Mouse (Mus musculus): ENCODE data around the gene Rdh16f1. TPM values are rescaled to one million over a fixed set of nuclear protein-coding genes. Genes with fewer than 3 reads are reported as not detected.

Gene Rdh16f1
- polyA plus RNA-seq, 1 experiment from 2014 or later: 0.67 TPM

DNA sequence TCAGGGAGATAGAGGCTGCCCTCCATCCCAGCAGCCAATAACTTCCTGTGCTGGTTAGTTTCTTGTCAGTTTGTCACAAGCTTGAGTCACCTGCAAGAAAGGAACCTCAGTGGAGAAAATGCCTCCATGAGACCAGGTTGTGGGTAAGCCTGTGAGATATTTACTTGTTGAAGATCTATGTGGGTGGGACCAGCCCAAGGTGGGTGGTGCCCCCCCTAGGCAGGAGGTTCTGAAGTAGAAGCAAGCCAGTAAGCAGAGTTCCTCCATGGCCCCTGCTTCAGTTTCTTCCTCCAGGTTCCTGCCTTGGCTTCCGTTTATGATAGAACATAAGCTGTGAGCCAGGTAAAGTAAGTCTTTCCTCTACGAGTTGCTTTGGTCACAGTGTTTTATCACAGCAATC lies 23.3 kb upstream of the Rdh16f1 start:
- Histone ChIP-seq H3K36me3 (ENCODE audit: control insufficient read depth, insufficient read depth, low read length) (no peaks in the 10 kb centered on the region), H3K9ac (ENCODE audit: low read length) (no peak overlapping the region), H3K4me2 (replicated peaks; ENCODE audit: low read depth) (no peak overlapping the region), H3K27me3 (ENCODE audit: control insufficient read depth, insufficient read depth, low read length) (no peaks in the 10 kb centered on the region), H3K9me3 (ENCODE audit: control insufficient read depth, low read length) (no peaks in the 10 kb centered on the region), H3K4me3 (ENCODE audit: low read depth, low read length) (no peak overlapping the region), H3K27ac (replicated peaks) (no peak overlapping the region), H3K4me1 (replicated peaks; ENCODE audit: control insufficient read depth, insufficient read depth) (no peaks in the 10 kb centered on the region)
- 52% methylated on average over 2 of the region's 2 CpGs for WGBS
- TF ChIP-seq CTCF (IDR thresholded peaks at IDR 0.05; ENCODE audit: low read depth): no peak
- TF ChIP-seq EP300 (optimal IDR thresholded peaks at IDR 0.05): no peak
- ATAC-seq (ENCODE audit: low FRiP score, low TSS enrichment) (no peak), DNase-seq (ENCODE audit: low spot score) (no peak)

DNA sequence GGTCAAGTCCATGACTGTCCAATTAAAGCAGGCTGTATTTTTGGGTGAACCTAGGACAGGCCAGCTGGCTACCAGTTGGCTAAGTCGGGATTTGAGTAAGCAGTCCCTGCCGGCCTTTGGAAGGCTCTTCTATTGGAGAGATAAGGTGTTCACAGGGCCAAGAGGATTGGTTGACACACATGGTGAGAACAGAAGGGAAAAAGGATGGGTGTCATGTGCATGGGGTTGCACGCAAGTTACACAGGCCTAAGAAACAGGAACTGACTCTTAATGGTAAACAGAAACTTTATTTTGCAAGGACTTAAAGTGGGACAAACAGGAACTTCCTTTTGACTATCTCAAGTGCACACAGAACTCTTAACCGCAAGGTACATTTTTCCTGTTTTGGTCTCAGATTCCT lies 22.7 kb upstream of the Rdh16f1 start:
- Histone ChIP-seq H3K9ac (ENCODE audit: low read length) (no peak overlapping the region), H3K36me3 (ENCODE audit: control insufficient read depth, insufficient read depth, low read length) (no peaks in the 10 kb centered on the region), H3K4me2 (replicated peaks; ENCODE audit: low read depth) (no peak overlapping the region), H3K27me3 (ENCODE audit: control insufficient read depth, insufficient read depth, low read length) (no peaks in the 10 kb centered on the region), H3K4me1 (replicated peaks; ENCODE audit: control insufficient read depth, insufficient read depth) (no peaks in the 10 kb centered on the region), H3K27ac (replicated peaks) (no peak overlapping the region), H3K9me3 (ENCODE audit: control insufficient read depth, low read length) (no peaks in the 10 kb centered on the region), H3K4me3 (ENCODE audit: low read depth, low read length) (no peak overlapping the region)
- no peak for DNase-seq (ENCODE audit: low spot score)
- ATAC-seq (ENCODE audit: low FRiP score, low TSS enrichment): no peak
- TF ChIP-seq CTCF (IDR thresholded peaks at IDR 0.05; ENCODE audit: low read depth) (no peak), EP300 (optimal IDR thresholded peaks at IDR 0.05) (no peak)
- WGBS: 62% methylated on average over 4 of the region's 4 CpGs

DNA sequence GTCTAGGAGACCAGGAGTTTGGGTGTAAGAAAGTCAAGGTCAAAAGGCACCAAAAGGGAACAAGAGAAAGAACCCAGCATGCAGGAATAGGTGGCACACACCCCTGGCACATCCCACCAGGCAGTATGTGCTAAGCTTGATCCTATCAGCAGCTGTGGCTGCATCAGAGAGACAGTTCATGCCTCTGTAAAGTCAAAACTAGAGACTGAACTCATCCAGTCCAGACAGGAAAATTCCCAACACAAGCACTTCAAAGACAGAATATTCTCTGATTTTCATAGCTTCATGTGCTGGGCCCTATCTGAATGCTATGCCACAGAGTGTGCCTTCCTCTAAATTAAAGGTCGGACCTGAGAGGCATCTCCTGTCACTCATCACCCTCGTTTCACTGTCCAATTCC lies 22.0 kb upstream of the Rdh16f1 start:
- H3K27ac ChIP-seq (replicated peaks): no peak overlapping the region
- H3K4me3 ChIP-seq (ENCODE audit: low read depth, low read length): no peak overlapping the region
- H3K9ac ChIP-seq (ENCODE audit: low read length): no peak overlapping the region
- no peaks in the 10 kb centered on the region for H3K27me3 ChIP-seq (ENCODE audit: control insufficient read depth, insufficient read depth, low read length)
- H3K4me1 ChIP-seq (replicated peaks; ENCODE audit: control insufficient read depth, insufficient read depth): no peaks in the 10 kb centered on the region
- H3K4me2 ChIP-seq (replicated peaks; ENCODE audit: low read depth): no peak overlapping the region
- TF ChIP-seq EP300 (optimal IDR thresholded peaks at IDR 0.05) (no peak), CTCF (IDR thresholded peaks at IDR 0.05; ENCODE audit: low read depth) (no peak)
- ATAC-seq (ENCODE audit: low FRiP score, low TSS enrichment) (no peak), DNase-seq (ENCODE audit: low spot score) (no peak)
- 30% methylated on average over 2 of the region's 2 CpGs for WGBS
- H3K9me3 ChIP-seq (ENCODE audit: control insufficient read depth, low read length): no peaks in the 10 kb centered on the region
- H3K36me3 ChIP-seq (ENCODE audit: control insufficient read depth, insufficient read depth, low read length): no peaks in the 10 kb centered on the region; the same call in 1 of the 2 replicates

DNA sequence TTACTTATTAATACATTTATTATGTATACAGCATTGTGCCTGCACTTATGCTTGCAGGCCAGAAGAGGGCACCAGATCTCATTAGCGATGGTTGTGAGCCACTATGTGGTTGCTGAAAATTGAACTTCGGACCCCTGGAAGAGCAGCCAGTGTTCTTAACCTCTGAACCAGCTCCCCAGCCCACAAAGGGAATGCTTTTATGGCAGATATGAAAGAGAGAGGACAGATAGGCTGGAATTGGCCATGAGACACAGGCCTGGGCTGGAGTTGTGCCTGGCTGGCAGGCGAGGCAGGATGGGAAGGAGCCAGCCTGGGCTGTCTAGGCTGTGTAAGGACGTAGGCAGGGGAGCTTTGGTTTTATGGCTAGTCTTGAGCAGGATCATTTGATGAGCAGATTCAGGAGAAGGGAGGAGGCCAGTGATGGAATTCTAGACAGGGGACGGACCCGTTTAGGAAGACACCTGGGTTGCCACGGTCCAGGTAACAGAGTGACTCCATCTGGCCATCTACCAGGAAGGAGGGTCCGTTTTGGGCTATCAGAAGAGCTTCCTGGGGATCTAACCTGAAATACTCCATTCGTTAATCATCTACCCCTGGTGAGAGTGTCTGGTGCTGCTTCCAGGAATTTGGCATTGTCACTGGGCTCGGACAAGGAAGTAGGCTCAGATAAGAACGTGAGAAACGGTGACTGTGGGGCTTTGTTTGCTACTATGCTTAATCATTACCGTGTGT lies 21.3 kb upstream of the Rdh16f1 start:
- H3K27ac ChIP-seq (replicated peaks): peak overlapping the region; percentile 73
- H3K36me3 ChIP-seq (ENCODE audit: control insufficient read depth, insufficient read depth, low read length): peaks cover 8% of the 10 kb centered on the region; the same call in 1 of the 2 replicates
- H3K4me2 ChIP-seq (replicated peaks; ENCODE audit: low read depth): peak overlapping the region; percentile 60
- no peak overlapping the region for H3K9ac ChIP-seq (ENCODE audit: low read length)
- H3K4me3 ChIP-seq (ENCODE audit: low read depth, low read length): 0 out of 2 replicates have a peak overlapping the region, but pooled peaks have one; percentile 93
- WGBS: 27% methylated on average over 13 of the region's 13 CpGs
- ATAC-seq (ENCODE audit: low FRiP score, low TSS enrichment): peak; percentile 51
- H3K27me3 ChIP-seq (ENCODE audit: control insufficient read depth, insufficient read depth, low read length): no peaks in the 10 kb centered on the region
- H3K4me1 ChIP-seq (replicated peaks; ENCODE audit: control insufficient read depth, insufficient read depth): no peaks in the 10 kb centered on the region
- H3K9me3 ChIP-seq (ENCODE audit: control insufficient read depth, low read length): no peaks in the 10 kb centered on the region
- peak; percentile 82 for TF ChIP-seq CTCF (IDR thresholded peaks at IDR 0.05; ENCODE audit: low read depth)
- no peak for TF ChIP-seq EP300 (optimal IDR thresholded peaks at IDR 0.05)
- DNase-seq (ENCODE audit: low spot score): peak; percentile 71

DNA sequence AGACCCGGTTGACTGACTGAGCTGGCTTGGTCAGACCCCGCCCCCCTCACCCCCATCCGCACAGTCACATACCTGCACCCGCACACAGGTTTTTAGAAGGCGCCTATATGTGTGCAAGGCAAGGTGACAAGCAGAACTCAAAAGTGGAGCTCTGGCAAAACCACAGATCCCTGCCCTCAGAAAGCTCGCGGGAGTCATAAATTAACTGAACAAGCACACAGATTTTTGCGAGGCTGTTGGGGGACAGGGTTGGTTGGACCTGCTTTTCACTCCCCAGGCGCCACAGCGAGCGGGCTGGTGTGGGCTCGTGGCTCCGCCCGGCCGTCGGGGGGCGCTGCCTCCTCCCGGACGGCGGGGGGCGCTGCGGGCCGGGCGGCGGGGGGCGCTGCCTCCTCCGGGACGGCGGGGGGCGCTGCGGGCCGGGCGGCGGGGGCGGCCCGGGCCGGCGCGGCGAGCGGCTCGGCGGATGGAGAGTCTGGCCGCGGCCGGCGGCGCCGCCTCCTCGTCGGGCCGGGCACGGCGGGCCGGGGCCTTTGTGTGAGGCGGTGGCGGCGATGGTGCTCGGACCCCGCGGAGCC lies 20.4 kb upstream of the Rdh16f1 start, which contains the start of gene Zbtb39:
Gene Zbtb39 (plus strand): TSS at position 456 of the 578 bp plus-strand sequence.
- peak within 1 kb of the TSS; percentile 75 for H3K4me2 ChIP-seq (replicated peaks; ENCODE audit: low read depth)
- H3K9ac ChIP-seq (ENCODE audit: low read length): peak within 1 kb of the TSS; percentile 96
- peaks cover 16% of the 10 kb centered on the region for H3K36me3 ChIP-seq (ENCODE audit: control insufficient read depth, insufficient read depth, low read length)
- TF ChIP-seq EP300 (optimal IDR thresholded peaks at IDR 0.05): no peak
- peak; percentile 63 for TF ChIP-seq CTCF (IDR thresholded peaks at IDR 0.05; ENCODE audit: low read depth)
- no peaks in the 10 kb centered on the region for H3K9me3 ChIP-seq (ENCODE audit: control insufficient read depth, low read length)
- no peaks in the 10 kb centered on the region for H3K27me3 ChIP-seq (ENCODE audit: control insufficient read depth, insufficient read depth, low read length)
- DNase-seq (ENCODE audit: low spot score): peak; percentile 87
- H3K4me3 ChIP-seq (ENCODE audit: low read depth, low read length): peak within 1 kb of the TSS; percentile 93
- no peaks in the 10 kb centered on the region for H3K4me1 ChIP-seq (replicated peaks; ENCODE audit: control insufficient read depth, insufficient read depth)
- ATAC-seq (ENCODE audit: low FRiP score, low TSS enrichment): peak; percentile 73
- peak within 1 kb of the TSS; percentile 94 for H3K27ac ChIP-seq (replicated peaks)
- 5% methylated on average over 9 of the region's 61 CpGs for WGBS

DNA sequence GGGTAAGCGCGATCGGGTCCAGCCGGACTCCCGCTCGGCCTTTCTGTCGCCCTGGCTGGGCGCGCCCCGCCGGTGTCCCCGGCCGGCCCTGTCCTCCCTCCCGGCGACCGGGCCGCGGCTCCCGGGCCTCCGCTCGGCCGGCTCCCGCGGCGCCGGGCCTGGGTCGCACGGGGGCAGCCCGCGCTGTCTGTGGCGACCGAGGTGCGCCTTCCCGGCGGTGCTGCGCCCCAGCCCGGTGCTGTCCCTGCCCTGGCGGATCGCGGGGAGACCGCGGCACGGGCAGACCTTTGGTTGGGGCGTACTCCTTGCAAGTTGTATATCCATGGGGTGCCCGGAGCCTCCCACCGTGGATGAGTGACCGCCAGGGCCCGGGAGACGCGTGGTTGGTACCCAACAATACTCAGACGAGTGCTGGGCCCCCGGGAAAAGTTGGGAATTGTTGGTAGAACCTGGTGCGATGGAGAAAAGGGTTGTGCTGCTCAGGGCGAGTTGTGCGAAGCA lies 19.9 kb upstream of the Rdh16f1 start:
- no peaks in the 10 kb centered on the region for H3K27me3 ChIP-seq (ENCODE audit: control insufficient read depth, insufficient read depth, low read length)
- H3K9ac ChIP-seq (ENCODE audit: low read length): peak overlapping the region; percentile 96
- no peaks in the 10 kb centered on the region for H3K4me1 ChIP-seq (replicated peaks; ENCODE audit: control insufficient read depth, insufficient read depth)
- peak overlapping the region; percentile 75 for H3K4me2 ChIP-seq (replicated peaks; ENCODE audit: low read depth)
- H3K27ac ChIP-seq (replicated peaks): peak overlapping the region; percentile 94
- WGBS: under 1% methylated on average over 29 of the region's 55 CpGs
- H3K36me3 ChIP-seq (ENCODE audit: control insufficient read depth, insufficient read depth, low read length): peaks cover 20% of the 10 kb centered on the region
- no peaks in the 10 kb centered on the region for H3K9me3 ChIP-seq (ENCODE audit: control insufficient read depth, low read length)
- TF ChIP-seq EP300 (optimal IDR thresholded peaks at IDR 0.05): no peak
- TF ChIP-seq CTCF (IDR thresholded peaks at IDR 0.05; ENCODE audit: low read depth): peak; percentile 12; the same call in 1 of the 2 replicates
- DNase-seq (ENCODE audit: low spot score) (peak; percentile 64), ATAC-seq (ENCODE audit: low FRiP score, low TSS enrichment) (peak; percentile 42)
- peak overlapping the region; percentile 93 for H3K4me3 ChIP-seq (ENCODE audit: low read depth, low read length)
